Mouse (Mus musculus) heart, embryonic 13.5 days (tissue): Measurements from ENCODE around the gene Ccdc57. TPM values are rescaled to one million over a fixed set of nuclear protein-coding genes. Genes with fewer than 3 reads are reported as not detected.
A peak's percentile ranks its signal among the peaks of the same experiment; 100 is the strongest.

Experiments
- ATAC-seq: fragments of 200-750 bp; cut with Nextera tagmentation; 2 replicates; pipeline ENCODE4 v1.8.0; 2017; ENCODE audit warnings: moderate TSS enrichment; ENCODE audit not compliant: insufficient number of reproducible peaks, low FRiP score, low TSS enrichment; ENCODE audit errors: extremely low read depth
- H3K27ac ChIP-seq: fragments of 300-500 bp; sonication (generic); replicated peaks from 2 replicates; pipeline ENCODE4 v1.5.1; 2015; ENCODE audit warnings: moderate library complexity, mild to moderate bottlenecking, inconsistent platforms
- H3K27me3 ChIP-seq: fragments of 300-500 bp; sonication (generic); replicated peaks from 2 replicates; pipeline ENCODE4 v1.6.1; 2015; ENCODE audit warnings: mild to moderate bottlenecking, inconsistent platforms
- H3K36me3 ChIP-seq: fragments of 300-500 bp; sonication (generic); 2 replicates; pipeline ENCODE4 v1.6.1; 2015; ENCODE audit warnings: mild to moderate bottlenecking, inconsistent platforms
- H3K4me1 ChIP-seq: fragments of 300-500 bp; sonication (generic); 2 replicates; pipeline ENCODE4 v1.6.1; 2015; ENCODE audit warnings: inconsistent platforms
- H3K4me2 ChIP-seq: fragments of 300-500 bp; sonication (generic); 2 replicates; pipeline ENCODE4 v1.6.1; 2015; ENCODE audit warnings: inconsistent platforms, mild to moderate bottlenecking, moderate library complexity
- H3K4me3 ChIP-seq: fragments of 300-500 bp; sonication (generic); 2 replicates; pipeline ENCODE4 v1.5.1; 2015; ENCODE audit warnings: moderate library complexity, mild to moderate bottlenecking, inconsistent platforms
- H3K9ac ChIP-seq: fragments of 300-500 bp; sonication (generic); 2 replicates; pipeline ENCODE4 v1.6.1; 2015; ENCODE audit warnings: inconsistent platforms, mild to moderate bottlenecking, moderate library complexity
- H3K9me3 ChIP-seq: fragments of 300-500 bp; sonication (generic); 2 replicates; pipeline ENCODE4 v1.6.1; 2016; ENCODE audit warnings: inconsistent platforms
- WGBS: fragments of 180-500 bp; shearing (Covaris S2); methylation state at CpG from one replicate; pipeline ENCODE4 v1.1.7; 2015; ENCODE audit warnings: mixed read lengths; 5-methylcytosine and 5-hydroxymethylcytosine counted together
- polyA plus RNA-seq: library from polyadenylated mRNA; unstranded; fragments of >200 nt; fragmentation: Nextera tagmentation; extraction: Ambion mirVana; gene quantifications from 2 replicates; pipeline ENCODE4 v1.2.1, GENCODE M21; 2015

The Ccdc57 gene
- polyA plus RNA-seq, 1 experiment from 2014 or later, result 3.7 TPM

- H3K4me1 ChIP-seq, result peaks cover 75% of the 10 kb centered on the region
- H3K4me2 ChIP-seq, result peak overlapping the region; percentile 74
- peak overlapping the region; percentile 92 for H3K27ac ChIP-seq
- WGBS, result 14% methylated on average over 8 of the region's 8 CpGs
- H3K9ac ChIP-seq, result peak overlapping the region; percentile 77
- ATAC-seq, result no peak
- H3K36me3 ChIP-seq, result peaks cover 27% of the 10 kb centered on the region
- no peaks in the 10 kb centered on the region for H3K9me3 ChIP-seq
- H3K27me3 ChIP-seq, result peaks cover 12% of the 10 kb centered on the region; the same call in 1 of the 2 replicates
- peak overlapping the region; percentile 80 for H3K4me3 ChIP-seq
These were observed 18.6 kb upstream of the Ccdc57 start for GRCm38 (mm10) chr11:120951237-120951636.

DNA sequence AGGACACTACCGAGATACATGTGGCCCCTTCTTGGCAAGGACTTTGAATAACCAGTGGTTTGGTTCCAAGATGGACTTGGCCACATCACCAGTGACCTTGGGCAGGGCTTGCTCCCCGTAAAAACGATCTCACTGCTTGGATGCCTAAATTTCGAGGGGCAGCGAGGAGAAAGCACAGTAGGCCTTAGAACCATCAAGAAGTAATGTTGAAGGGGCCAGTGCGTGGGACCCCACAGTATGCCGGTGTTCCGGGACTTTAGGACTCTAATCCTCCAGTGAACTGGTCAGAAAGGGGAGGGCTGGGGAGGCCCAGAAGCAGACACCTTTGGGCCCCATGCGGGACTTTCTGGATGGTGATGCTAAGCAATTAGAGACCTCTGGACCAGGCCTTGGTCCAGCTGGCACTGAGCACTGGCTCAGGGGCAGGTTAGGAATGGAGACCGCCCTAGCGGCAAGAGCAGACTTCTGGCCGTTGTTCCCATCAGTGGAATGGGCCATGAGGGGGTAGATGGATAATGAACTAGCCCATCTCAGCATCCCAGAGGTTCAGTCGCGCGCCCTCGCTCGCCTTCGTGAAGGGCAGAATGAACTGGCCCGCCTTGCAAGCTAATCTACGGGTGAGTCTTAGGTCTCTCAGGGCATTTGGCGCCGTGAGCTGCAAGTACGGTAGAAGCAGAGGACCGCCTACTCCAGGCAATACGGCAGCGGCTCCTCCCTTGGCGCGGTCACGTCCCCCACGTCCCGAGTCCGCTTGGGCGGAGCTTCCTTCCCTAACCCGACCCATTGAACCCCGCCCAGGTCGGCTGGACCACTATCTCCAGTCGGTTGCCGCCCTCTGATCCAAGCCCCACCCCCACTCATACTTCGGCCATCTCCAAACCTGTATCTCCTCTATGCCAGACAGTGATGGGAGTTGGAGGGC is 17.9 kb upstream of the Ccdc57 start:
- H3K27ac ChIP-seq, result peak overlapping the region; percentile 92
- H3K36me3 ChIP-seq, result peaks cover 20% of the 10 kb centered on the region
- no peaks in the 10 kb centered on the region for H3K9me3 ChIP-seq
- peak overlapping the region; percentile 80 for H3K4me3 ChIP-seq
- H3K9ac ChIP-seq, result peak overlapping the region; percentile 94
- H3K4me2 ChIP-seq, result peak overlapping the region; percentile 74
- H3K4me1 ChIP-seq, result peaks cover 69% of the 10 kb centered on the region
- ATAC-seq, result peak; percentile 77
- 1% methylated on average over 39 of the region's 39 CpGs for WGBS
- H3K27me3 ChIP-seq, result peaks cover 12% of the 10 kb centered on the region; the same call in 1 of the 2 replicates

GRCm38 (mm10) chr11:120949863-120950262 is 17.2 kb upstream of the Ccdc57 start:
- Histone ChIP-seq H3K36me3 (peaks cover 14% of the 10 kb centered on the region), H3K27ac (peak overlapping the region; percentile 92), H3K4me3 (peak overlapping the region; percentile 80), H3K27me3 (peaks cover 12% of the 10 kb centered on the region; the same call in 1 of the 2 replicates), H3K9ac (peak overlapping the region; percentile 94), H3K9me3 (no peaks in the 10 kb centered on the region), H3K4me1 (peaks cover 62% of the 10 kb centered on the region), H3K4me2 (peak overlapping the region; percentile 74)
- ATAC-seq, result no peak
- 10% methylated on average over 10 of the region's 10 CpGs for WGBS

DNA sequence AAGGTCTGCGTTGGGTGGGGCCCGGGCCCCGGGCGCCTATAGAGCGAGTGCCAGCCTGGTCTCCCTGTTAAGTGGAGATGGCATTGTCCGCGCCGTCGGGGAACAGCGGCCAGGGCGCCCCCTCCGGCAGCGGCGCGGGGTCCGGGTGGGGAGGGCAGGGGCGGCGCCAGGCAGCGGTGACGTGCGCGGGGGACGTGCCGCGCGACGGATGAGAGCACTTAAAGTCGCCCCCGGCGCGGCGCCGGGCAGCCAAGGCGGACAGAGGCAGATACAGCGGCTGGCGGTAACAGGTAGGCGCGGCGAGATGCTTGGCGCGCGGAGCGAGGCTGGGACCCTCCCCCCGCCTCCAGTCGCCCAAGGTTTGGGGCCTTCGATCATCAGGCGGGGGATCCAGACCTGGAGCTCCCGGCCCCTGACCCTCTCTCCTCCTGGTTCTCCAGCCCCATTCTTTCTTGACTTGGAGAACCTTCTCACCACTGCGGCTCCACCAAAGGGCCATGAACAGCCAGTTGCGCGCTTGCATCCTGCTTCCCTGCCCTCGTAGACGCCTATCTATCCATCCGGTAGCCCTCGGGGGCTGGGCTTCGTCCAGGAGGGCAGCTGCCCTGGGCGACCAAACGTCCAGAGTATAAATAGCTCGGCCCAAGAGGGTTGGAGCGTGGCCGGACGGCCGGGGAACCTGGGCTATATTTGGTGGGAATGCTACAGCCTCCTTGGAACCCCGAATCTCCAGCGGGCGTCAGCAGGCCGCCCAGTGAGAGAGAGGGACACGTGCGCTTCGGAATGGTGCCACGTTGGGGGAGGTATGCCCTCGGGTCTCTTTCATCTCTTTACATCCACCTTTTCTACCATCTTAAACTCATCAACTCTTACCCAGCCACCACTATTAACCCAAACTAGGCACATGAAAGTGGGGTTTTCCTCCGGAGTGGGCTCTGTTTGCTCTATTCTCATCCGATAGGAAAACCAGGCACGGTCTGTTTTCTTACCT is 16.5 kb upstream of the Ccdc57 start:
- peak; percentile 43; the same call in 1 of the 2 replicates for ATAC-seq
- Histone ChIP-seq H3K4me2 (peak overlapping the region; percentile 74), H3K9ac (peak overlapping the region; percentile 94), H3K9me3 (no peaks in the 10 kb centered on the region), H3K36me3 (peaks cover 7% of the 10 kb centered on the region), H3K27me3 (peaks cover 15% of the 10 kb centered on the region; the same call in 1 of the 2 replicates), H3K27ac (peak overlapping the region; percentile 92), H3K4me1 (peaks cover 57% of the 10 kb centered on the region), H3K4me3 (peak overlapping the region; percentile 80)
- under 1% methylated on average over 75 of the region's 75 CpGs for WGBS

DNA sequence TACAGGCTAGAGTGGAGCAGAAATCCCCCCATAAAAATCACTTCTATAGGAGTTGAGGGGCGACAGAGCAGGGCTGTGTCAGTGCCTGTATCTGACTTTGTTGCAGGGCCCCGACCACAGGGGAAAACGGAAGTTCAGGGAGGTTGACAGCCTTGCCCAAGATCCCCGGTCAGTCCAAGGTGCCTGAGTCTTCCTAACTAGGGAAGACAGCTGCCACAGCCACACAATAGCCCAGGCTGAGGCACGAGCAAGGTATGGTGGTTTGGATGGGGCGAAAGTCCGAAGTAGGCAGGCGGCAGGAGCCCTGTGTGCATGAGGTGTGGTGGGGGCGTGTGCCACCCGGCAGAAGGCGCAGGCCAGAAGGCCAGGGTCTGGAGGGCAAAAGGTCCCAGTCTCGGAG is 15.7 kb upstream of the Ccdc57 start, which contains the start of gene Slc16a3:
TSS of gene Slc16a3 (plus strand) at position 153 of the 400 bp plus-strand sequence.
- 20% methylated on average over 12 of the region's 12 CpGs for WGBS
- Histone ChIP-seq H3K4me3 (peak within 1 kb of the TSS; percentile 80), H3K27ac (peak within 1 kb of the TSS; percentile 92), H3K27me3 (peaks cover 19% of the 10 kb centered on the region; the same call in 1 of the 2 replicates), H3K4me2 (peak within 1 kb of the TSS; percentile 74), H3K36me3 (no peaks in the 10 kb centered on the region), H3K9me3 (no peaks in the 10 kb centered on the region), H3K4me1 (peaks cover 50% of the 10 kb centered on the region), H3K9ac (peak within 1 kb of the TSS; percentile 94)
- ATAC-seq, result no peak

- peaks cover 27% of the 10 kb centered on the region for H3K4me1 ChIP-seq
- ATAC-seq, result no peak
- peaks cover 19% of the 10 kb centered on the region; the same call in 1 of the 2 replicates for H3K27me3 ChIP-seq
- no peaks in the 10 kb centered on the region for H3K36me3 ChIP-seq
- no peak overlapping the region for H3K27ac ChIP-seq
- H3K4me2 ChIP-seq, result no peak overlapping the region
- no peak overlapping the region for H3K4me3 ChIP-seq
- H3K9ac ChIP-seq, result no peak overlapping the region
- no peaks in the 10 kb centered on the region for H3K9me3 ChIP-seq
- WGBS, result 79% methylated on average over 5 of the region's 5 CpGs
These were observed 13.3 kb upstream of the Ccdc57 start for GRCm38 (mm10) chr11:120945926-120946325.

DNA sequence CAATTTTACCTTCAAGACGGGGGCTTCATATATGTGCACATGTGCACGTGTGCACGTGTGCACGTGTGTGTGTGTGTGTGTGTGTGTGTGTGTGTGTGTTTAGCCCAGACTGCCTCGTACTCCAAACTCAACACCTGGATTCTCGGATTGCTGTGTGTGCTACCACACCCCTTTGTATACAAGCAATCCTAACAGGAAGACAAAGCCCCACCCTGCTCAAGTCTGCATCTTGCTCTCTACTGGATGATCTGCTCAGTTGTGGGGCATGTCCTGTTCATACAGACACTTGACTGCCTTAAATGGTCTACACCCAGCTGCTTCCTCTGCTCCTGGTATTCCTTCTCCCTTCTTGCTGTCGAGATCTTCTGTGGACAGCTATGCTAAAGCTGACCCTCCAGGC is 12.6 kb upstream of the Ccdc57 start:
- no peaks in the 10 kb centered on the region for H3K9me3 ChIP-seq
- WGBS, result 76% methylated on average over 7 of the region's 7 CpGs
- ATAC-seq, result no peak

DNA sequence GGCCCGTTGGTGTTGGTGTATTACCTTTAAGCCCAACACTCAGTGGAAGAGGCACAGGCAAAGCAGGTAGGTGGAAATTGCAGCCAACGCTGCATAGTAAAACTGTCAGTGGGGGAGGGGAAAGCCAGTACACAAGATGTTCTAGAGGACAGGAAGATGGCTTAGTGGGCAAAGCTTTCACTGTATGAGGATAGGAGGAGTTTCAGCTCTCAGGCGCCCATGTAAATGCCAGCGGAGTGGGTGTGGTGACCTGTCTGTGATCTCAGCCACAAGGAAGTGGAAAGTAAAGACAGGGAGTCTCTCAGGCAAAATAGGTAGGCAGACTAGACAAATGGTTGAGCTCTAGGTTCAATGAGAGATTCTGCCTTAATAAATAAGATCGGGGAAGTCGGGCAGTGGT is 8.3 kb upstream of the Ccdc57 start:
- 79% methylated on average over 6 of the region's 6 CpGs for WGBS
- ATAC-seq, result no peak
- Histone ChIP-seq H3K9me3 (no peaks in the 10 kb centered on the region), H3K27me3 (peaks cover 7% of the 10 kb centered on the region; the same call in 1 of the 2 replicates), H3K4me1 (no peaks in the 10 kb centered on the region), H3K36me3 (no peaks in the 10 kb centered on the region), H3K27ac (no peak overlapping the region), H3K4me2 (no peak overlapping the region), H3K4me3 (no peak overlapping the region), H3K9ac (no peak overlapping the region)

More for the DNA sequence above, 12.6 kb upstream of the Ccdc57 start:
- H3K4me2 ChIP-seq, result no peak overlapping the region
- H3K9ac ChIP-seq, result no peak overlapping the region
- no peak overlapping the region for H3K4me3 ChIP-seq
- peaks cover 22% of the 10 kb centered on the region for H3K4me1 ChIP-seq
- no peak overlapping the region for H3K27ac ChIP-seq
- H3K36me3 ChIP-seq, result no peaks in the 10 kb centered on the region
- peaks cover 19% of the 10 kb centered on the region; the same call in 1 of the 2 replicates for H3K27me3 ChIP-seq

- no peaks in the 10 kb centered on the region for H3K9me3 ChIP-seq
- H3K27ac ChIP-seq, result no peak overlapping the region
- no peak overlapping the region for H3K4me3 ChIP-seq
- no peak overlapping the region for H3K4me2 ChIP-seq
- H3K36me3 ChIP-seq, result no peaks in the 10 kb centered on the region
- ATAC-seq, result peak; percentile 31; the same call in 1 of the 2 replicates
- WGBS, result 35% methylated on average over 6 of the region's 6 CpGs
- no peak overlapping the region for H3K9ac ChIP-seq
- H3K4me1 ChIP-seq, result no peaks in the 10 kb centered on the region
- peaks cover 7% of the 10 kb centered on the region; the same call in 1 of the 2 replicates for H3K27me3 ChIP-seq
These were observed 7.2 kb upstream of the Ccdc57 start for GRCm38 (mm10) chr11:120939712-120940341.

DNA sequence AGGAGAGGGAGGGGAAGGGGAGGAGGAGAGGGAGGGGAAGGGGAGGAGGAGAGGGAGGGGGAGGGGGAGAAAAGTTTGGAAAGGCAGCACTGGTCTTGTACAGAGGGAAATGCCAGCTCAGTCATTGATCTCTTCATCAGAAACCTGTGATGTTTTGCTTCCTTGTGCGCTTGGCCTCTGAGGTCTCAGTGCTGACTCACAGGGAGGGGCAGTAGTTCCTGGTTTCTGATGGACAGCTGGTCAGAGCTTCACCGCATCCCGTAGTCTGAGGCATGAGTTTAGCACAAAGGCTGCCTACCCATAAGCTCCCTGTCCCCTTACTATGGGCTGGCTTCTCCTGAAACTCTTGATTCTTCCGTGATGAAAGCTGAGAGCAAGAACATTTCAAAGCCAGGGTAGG is 6.1 kb upstream of the Ccdc57 start:
- Histone ChIP-seq H3K9ac (no peak overlapping the region), H3K27me3 (peaks cover under 1% of the 10 kb centered on the region; the same call in 1 of the 2 replicates), H3K4me1 (no peaks in the 10 kb centered on the region), H3K36me3 (no peaks in the 10 kb centered on the region), H3K4me3 (no peak overlapping the region), H3K27ac (no peak overlapping the region), H3K9me3 (no peaks in the 10 kb centered on the region), H3K4me2 (no peak overlapping the region)
- ATAC-seq, result peak; percentile 65
- 20% methylated on average over 4 of the region's 4 CpGs for WGBS
